Comparison of ENCODE assay signal across 27 mouse cellular contexts in genomic region chr14:9468654-9469053, GRCm38 (mm10).
"Had no signal": no experiment of that assay in that cellular context is flagged by ENCODE, and none has a peak within 500 bp of the region (broad histone marks: within the 10 kb centered on the region; RNA-seq: fewer than 3 reads in every experiment).

No protein-coding gene starts in this region.

- H3K4me1 ChIP-seq: heart, embryonic 15.5 days; limb, embryonic 13.5 days; limb, embryonic 15.5 days had no signal

- H3K27me3 ChIP-seq: heart, embryonic 13.5 days; heart, embryonic 15.5 days; hindbrain, embryonic 12.5 days; intestine, embryonic 15.5 days; kidney, embryonic 15.5 days; limb, embryonic 13.5 days; limb, embryonic 15.5 days; liver, embryonic 12.5 days had no signal

- ATAC-seq: inflammation-experienced regulatory T-cells, adult 6 months had no signal

- H3K4me3 ChIP-seq: gastrocnemius, adult 2 months; heart, adult 2 months; heart, embryonic 13.5 days; heart, embryonic 15.5 days; hindbrain, embryonic 12.5 days; intestine, embryonic 15.5 days; kidney, embryonic 15.5 days; left cerebral cortex, adult 2 months; limb, embryonic 13.5 days; limb, embryonic 15.5 days; liver, embryonic 12.5 days had no signal

- H3K4me2 ChIP-seq: heart, embryonic 11.5 days; heart, embryonic 13.5 days; heart, embryonic 15.5 days; hindbrain, embryonic 12.5 days; hindbrain, embryonic 14.5 days; intestine, embryonic 15.5 days; kidney, embryonic 15.5 days; limb, embryonic 13.5 days; limb, embryonic 15.5 days; liver, embryonic 12.5 days had no signal

- H3K36me3 ChIP-seq: heart, embryonic 13.5 days; heart, embryonic 15.5 days; hindbrain, embryonic 12.5 days; intestine, embryonic 15.5 days; kidney, embryonic 15.5 days; limb, embryonic 13.5 days; limb, embryonic 15.5 days; liver, embryonic 12.5 days had no signal

- H3K27ac ChIP-seq: gastrocnemius, adult 2 months; heart, adult 2 months; heart, embryonic 13.5 days; heart, embryonic 15.5 days; hindbrain, embryonic 12.5 days; hindbrain, embryonic 14.5 days; intestine, embryonic 15.5 days; kidney, embryonic 15.5 days; kidney, postnatal 0 days; left cerebral cortex, adult 2 months; limb, embryonic 13.5 days; limb, embryonic 15.5 days; liver, embryonic 12.5 days; liver, embryonic 14.5 days had no signal

- H3K9ac ChIP-seq: heart, embryonic 13.5 days; heart, embryonic 15.5 days; hindbrain, embryonic 12.5 days; hindbrain, embryonic 14.5 days; kidney, embryonic 15.5 days; limb, embryonic 13.5 days; limb, embryonic 15.5 days; liver, embryonic 12.5 days; liver, embryonic 14.5 days had no signal

- H3K9me3 ChIP-seq: heart, embryonic 13.5 days; heart, embryonic 15.5 days; hindbrain, embryonic 12.5 days; intestine, embryonic 15.5 days; kidney, embryonic 15.5 days; limb, embryonic 13.5 days; limb, embryonic 15.5 days; liver, embryonic 12.5 days had no signal

- DNase-seq: gastrocnemius, adult 2 months; gastrocnemius, postnatal 10 days; gastrocnemius, postnatal 25 days; heart, adult 11 months; heart, adult 2 months; heart, postnatal 14 days; heart, postnatal 36 days; kidney, adult 18-20 months; kidney, adult 8-10 months; kidney, postnatal 36 days; layer of hippocampus, adult 9-11 months; layer of hippocampus, postnatal 36 days; left cerebral cortex, postnatal 4 days had no signal
